Mouse (Mus musculus) G1E (cell line): ENCODE results near the gene Lsr. TPM values are rescaled to one million over a fixed set of nuclear protein-coding genes. Genes with fewer than 3 reads are reported as not detected.

Source experiments
- ATAC-seq: 2 replicates; pipeline ENCODE4 v1.8.0; 2016; ENCODE audit warnings: mild to moderate bottlenecking; ENCODE audit not compliant: insufficient number of reproducible peaks, poor library complexity, low FRiP score, severe bottlenecking; ENCODE audit errors: extremely low read depth
- DNase-seq: peaks from one replicate; pipeline ENCODE4 v3.0.0; 2012; ENCODE audit warnings: low spot score
- H3K27me3 ChIP-seq: 2 replicates; pipeline ENCODE4 v1.6.1; 2012; ENCODE audit warnings: mild to moderate bottlenecking, low read length, inconsistent platforms; ENCODE audit not compliant: insufficient read depth
- H3K36me3 ChIP-seq: replicated peaks from 2 replicates; pipeline ENCODE3; 2012; ENCODE audit warnings: mild to moderate bottlenecking, inconsistent platforms
- H3K4me1 ChIP-seq: 2 replicates; pipeline ENCODE4 v1.6.1; 2012; ENCODE audit warnings: low read depth, low read length, inconsistent platforms, mixed read lengths; ENCODE audit not compliant: insufficient read depth
- H3K4me3 ChIP-seq: 2 replicates; pipeline ENCODE4 v1.5.1; 2012; ENCODE audit warnings: low read depth, mild to moderate bottlenecking, inconsistent platforms, low read length, moderate library complexity, mixed read lengths
- H3K9me3 ChIP-seq: replicated peaks from 2 replicates; pipeline ENCODE4 v1.6.1; 2012; ENCODE audit warnings: inconsistent platforms
- CTCF ChIP-seq: IDR thresholded peaks from 2 replicates; pipeline ENCODE4 v1.5.1; 2012; ENCODE audit warnings: low read depth, low read length, inconsistent platforms, mixed read lengths
- GATA1 ChIP-seq: IDR thresholded peaks from 2 replicates; pipeline ENCODE4 v1.6.1; 2012; ENCODE audit warnings: borderline replicate concordance, low read length, inconsistent platforms, mixed read lengths
- GATA2 ChIP-seq: IDR thresholded peaks from 2 replicates; pipeline ENCODE4 v1.6.1; 2012; ENCODE audit warnings: low read depth, low read length, inconsistent platforms, borderline replicate concordance
- POLR2AphosphoS5 ChIP-seq: IDR thresholded peaks from 2 replicates; pipeline ENCODE4 v1.6.1; 2012; ENCODE audit warnings: low read depth, low read length, inconsistent platforms; ENCODE audit not compliant: insufficient replicate concordance
- TAL1 ChIP-seq: conservative IDR thresholded peaks from 2 replicates; pipeline ENCODE4 v1.6.1; 2012; ENCODE audit warnings: low read depth, low read length, inconsistent platforms, mixed read lengths
- polyA plus RNA-seq: library from polyadenylated mRNA; stranded (reverse); fragments of >175 nt; gene quantifications from 2 replicates; pipeline ENCODE4 v1.2.3, GENCODE M21; 2012
- total RNA-seq, 2 experiments: library from RNA; stranded (forward) in 1 of 2; stranded (reverse) in 1 of 2; fragments of 200-1000 nt in 1 of 2; fragments of >200 nt in 1 of 2; fragmentation: Nextera tagmentation in 1 of 2; gene quantifications; 2 replicates each; pipeline ENCODE4 v1.2.3; 2014 to 2017

Lsr gene
- total and polyA plus RNA-seq, 3 experiments, result 0.11 TPM; not detected in 2

- DNase-seq (no peak), ATAC-seq (no peak)
- TF ChIP-seq GATA2 (no peak), POLR2AphosphoS5 (no peak), CTCF (no peak), TAL1 (no peak)
- Histone ChIP-seq H3K36me3 (no peaks in the 10 kb centered on the region), H3K4me3 (no peak overlapping the region), H3K27me3 (no peaks in the 10 kb centered on the region), H3K9me3 (no peaks in the 10 kb centered on the region), H3K4me1 (peaks cover 4% of the 10 kb centered on the region; the same call in 1 of the 2 replicates)
Observed at GRCm38 (mm10) chr7:31002650-31003049, 29.4 kb upstream of the Lsr start.

- DNase-seq (no peak), ATAC-seq (no peak)
- H3K4me1 ChIP-seq, result peaks cover 4% of the 10 kb centered on the region; the same call in 1 of the 2 replicates
- H3K9me3 ChIP-seq, result no peaks in the 10 kb centered on the region
- TF ChIP-seq GATA2 (no peak), POLR2AphosphoS5 (no peak), GATA1 (no peak), TAL1 (no peak), CTCF (no peak)
- no peaks in the 10 kb centered on the region for H3K36me3 ChIP-seq
- H3K27me3 ChIP-seq, result no peaks in the 10 kb centered on the region
- no peak overlapping the region for H3K4me3 ChIP-seq
Observed at GRCm38 (mm10) chr7:31000505-31001020, 27.3 kb upstream of the Lsr start.

GRCm38 (mm10) chr7:30996491-30996890 lies 23.2 kb upstream of the Lsr start:
- Histone ChIP-seq H3K4me1 (no peaks in the 10 kb centered on the region), H3K36me3 (no peaks in the 10 kb centered on the region), H3K9me3 (no peaks in the 10 kb centered on the region), H3K27me3 (no peaks in the 10 kb centered on the region), H3K4me3 (no peak overlapping the region)
- TF ChIP-seq GATA1, result no peak
- no peak for TF ChIP-seq POLR2AphosphoS5
- DNase-seq (no peak), ATAC-seq (no peak)

- Histone ChIP-seq H3K4me1 (no peaks in the 10 kb centered on the region), H3K9me3 (no peaks in the 10 kb centered on the region), H3K4me3 (no peak overlapping the region), H3K27me3 (no peaks in the 10 kb centered on the region), H3K36me3 (no peaks in the 10 kb centered on the region)
- TF ChIP-seq POLR2AphosphoS5 (no peak), TAL1 (no peak), CTCF (no peak), GATA1 (no peak), GATA2 (no peak)
- ATAC-seq (no peak), DNase-seq (no peak)
Observed at GRCm38 (mm10) chr7:30993986-30994385, 20.7 kb upstream of the Lsr start.

- Histone ChIP-seq H3K9me3 (no peaks in the 10 kb centered on the region), H3K4me3 (no peak overlapping the region), H3K36me3 (no peaks in the 10 kb centered on the region), H3K4me1 (no peaks in the 10 kb centered on the region), H3K27me3 (no peaks in the 10 kb centered on the region)
- ATAC-seq (no peak), DNase-seq (no peak)
- TF ChIP-seq TAL1 (no peak), GATA1 (no peak), GATA2 (no peak), CTCF (no peak), POLR2AphosphoS5 (no peak)
Observed at GRCm38 (mm10) chr7:30992148-30992547, 18.9 kb upstream of the Lsr start.

- Histone ChIP-seq H3K4me3 (no peak overlapping the region), H3K36me3 (no peaks in the 10 kb centered on the region), H3K4me1 (no peaks in the 10 kb centered on the region), H3K27me3 (no peaks in the 10 kb centered on the region), H3K9me3 (no peaks in the 10 kb centered on the region)
- DNase-seq, result no peak
- TF ChIP-seq GATA2, result no peak
- no peak for TF ChIP-seq GATA1
- no peak for TF ChIP-seq TAL1
- no peak for TF ChIP-seq CTCF
- no peak for TF ChIP-seq POLR2AphosphoS5
- no peak for ATAC-seq
Observed at GRCm38 (mm10) chr7:30988519-30989162, 15.4 kb upstream of the Lsr start.
